Mouse (Mus musculus): ENCODE measurements at regions not wholly inside any gene's neighbourhood (a gene's known extent, or its start where the extent isn't known, plus 50 kb on each side); places are given as distances from the start of the nearest gene placed in this dataset.
A peak's percentile ranks its signal among the peaks of the same experiment; 100 is the strongest.

DNA sequence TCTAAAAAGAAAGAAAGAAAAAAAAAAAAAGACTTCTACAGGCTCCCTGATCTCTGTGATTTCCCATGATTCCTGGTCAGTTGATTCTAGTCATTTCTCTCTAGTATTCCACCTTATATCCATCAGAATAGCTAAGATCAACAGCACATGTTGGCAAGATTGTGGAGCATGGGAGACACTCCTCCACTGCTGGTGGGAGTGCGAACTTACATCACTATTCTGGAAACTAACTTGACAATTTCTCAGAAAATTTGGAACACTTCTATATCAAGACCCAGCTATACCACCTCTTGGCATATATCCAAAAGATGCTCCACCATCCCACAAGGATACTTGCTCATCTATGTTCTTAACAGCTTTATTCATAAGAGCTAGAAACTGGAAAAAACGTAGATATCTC, 3266.0 kb upstream of the Lrrc6 start:
- no peak for DNase-seq

DNA sequence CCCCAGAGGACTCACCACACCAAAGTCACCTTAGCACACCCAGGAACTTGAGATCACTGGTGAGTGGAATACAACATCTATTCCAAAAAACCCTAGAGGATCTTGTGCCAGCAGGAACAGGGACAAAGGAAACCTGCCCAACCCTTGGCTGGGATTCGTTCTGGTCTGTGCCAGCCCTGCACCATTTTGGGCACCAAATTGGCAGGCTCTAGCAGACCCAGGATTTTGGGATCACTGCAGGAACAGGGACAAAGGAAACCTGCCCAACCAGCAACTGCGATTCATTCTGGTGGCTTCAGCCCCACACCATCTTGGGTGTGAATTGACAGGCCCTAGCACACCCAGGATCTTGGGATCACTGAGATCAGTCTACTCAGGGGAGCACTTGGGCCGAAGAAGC, 3251.9 kb upstream of the Lrrc6 start:
- peak; percentile 39 to 52 for DNase-seq

DNA sequence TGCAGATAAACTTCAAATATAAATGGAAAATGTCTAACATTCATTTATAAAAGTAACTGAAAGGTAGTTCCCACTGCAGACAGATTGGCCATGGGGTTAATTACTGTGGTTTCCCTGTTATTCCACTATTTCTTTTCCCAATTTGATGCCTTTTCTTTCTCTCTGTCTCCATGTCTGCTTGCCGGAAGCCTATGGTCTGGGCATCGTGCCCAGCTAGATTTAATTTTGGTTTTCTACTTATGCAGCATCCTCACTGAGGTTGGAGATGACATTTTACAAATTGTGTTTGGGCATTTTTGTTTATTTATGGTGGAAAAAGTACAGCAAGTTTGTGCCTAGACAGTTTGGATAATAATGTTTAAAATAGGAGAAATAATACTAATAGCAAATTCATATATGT, 3214.0 kb upstream of the Lrrc6 start:
- DNase-seq: no peak

DNA sequence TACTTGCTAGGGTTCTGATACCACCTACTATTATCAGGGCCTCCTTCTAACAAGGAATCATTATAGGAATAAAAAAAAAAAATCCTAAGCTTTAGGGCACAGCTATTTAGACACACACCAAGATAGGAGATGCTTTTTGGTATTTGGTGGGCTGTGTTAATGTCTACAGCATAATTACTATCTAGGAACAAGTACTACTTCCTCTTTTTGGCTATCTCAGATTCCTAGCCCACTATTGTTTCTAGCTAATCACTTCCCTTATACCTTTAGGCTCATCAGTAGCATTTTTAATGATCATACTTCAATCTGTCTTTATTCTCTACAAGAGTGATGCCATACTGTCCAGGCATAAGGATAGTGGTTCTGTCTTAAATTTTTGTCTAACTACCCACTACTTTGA, 3213.2 kb upstream of the Lrrc6 start:
- DNase-seq: no peak

DNA sequence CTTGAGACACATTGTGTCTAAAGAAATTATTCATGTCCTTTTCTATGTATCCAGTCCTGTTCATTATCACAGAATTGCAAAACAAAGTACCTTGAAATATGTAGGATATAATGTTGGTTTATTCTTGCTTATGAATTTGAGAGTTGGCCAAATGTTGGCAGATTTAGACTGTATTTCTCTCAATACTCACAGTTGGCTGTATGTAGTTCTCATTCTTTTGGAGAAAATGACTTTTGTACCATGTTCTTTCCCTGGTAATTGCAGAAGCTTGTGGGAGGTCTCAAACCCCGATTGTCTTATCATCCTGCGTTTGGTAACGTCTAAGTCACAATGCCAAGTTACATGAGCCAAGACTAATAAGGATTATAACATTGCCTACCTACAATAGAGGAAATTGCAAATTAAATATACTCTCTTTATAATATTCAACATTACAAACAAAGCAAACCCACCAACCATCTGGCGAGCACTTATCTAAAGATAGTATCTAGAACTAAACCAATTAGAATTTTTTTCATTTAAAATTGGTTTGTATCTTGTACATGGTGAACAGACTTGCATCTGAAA, 3195.0 kb upstream of the Lrrc6 start:
- DNase-seq: no peak

DNA sequence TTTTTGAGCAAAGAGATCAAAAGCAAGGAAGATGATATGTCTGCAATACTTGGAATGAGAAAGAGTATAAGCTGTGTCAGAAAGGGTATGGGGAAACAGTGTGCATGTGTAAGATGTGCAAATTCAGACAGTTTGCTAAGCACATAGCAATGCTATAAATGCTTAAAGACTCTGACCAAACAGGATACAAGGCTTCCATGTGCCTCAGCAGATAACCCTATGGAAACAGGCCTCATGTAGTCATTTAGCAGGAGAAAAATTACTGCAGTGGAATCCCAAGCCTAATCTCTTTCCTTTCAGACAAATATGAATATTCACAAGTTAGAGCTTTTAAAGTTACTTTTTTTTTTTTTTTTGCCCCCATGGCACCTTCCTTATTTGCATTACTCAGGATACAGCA, 3189.8 kb upstream of the Lrrc6 start:
- DNase-seq: no peak
